Mouse (Mus musculus): ENCODE results near the gene Bhmt. TPM values are rescaled to one million over a fixed set of nuclear protein-coding genes. Genes with fewer than 3 reads are reported as not detected.

Gene Bhmt
- polyA plus RNA-seq, 1 experiment from 2014 or later = 5.7 TPM

GRCm38 (mm10) chr13:93580431-93580830 is 57.3 kb downstream of the Bhmt start:
- Histone ChIP-seq H3K9ac (ENCODE audit: low read length) (no peak overlapping the region), H3K4me3 (replicated peaks; ENCODE audit: low read length) (no peak overlapping the region), H3K27ac (ENCODE audit: low read length) (no peak overlapping the region), H3K4me1 (ENCODE audit: control insufficient read depth, insufficient read depth, low read length) (no peaks in the 10 kb centered on the region), H3K27me3 (ENCODE audit: control insufficient read depth, insufficient read depth, low read length) (no peaks in the 10 kb centered on the region), H3K4me2 (ENCODE audit: low read depth, low read length) (no peak overlapping the region), H3K9me3 (replicated peaks; ENCODE audit: control insufficient read depth, low read length) (no peaks in the 10 kb centered on the region), H3K36me3 (ENCODE audit: control insufficient read depth, insufficient read depth, low read length) (no peaks in the 10 kb centered on the region)
- WGBS = 88% methylated on average over 5 of the region's 5 CpGs
- no peak for ATAC-seq (ENCODE audit: insufficient read depth, low FRiP score)

- no peak overlapping the region for H3K4me3 ChIP-seq (replicated peaks; ENCODE audit: low read length)
- no peaks in the 10 kb centered on the region for H3K27me3 ChIP-seq (ENCODE audit: control insufficient read depth, insufficient read depth, low read length)
- no peak overlapping the region for H3K9ac ChIP-seq (ENCODE audit: low read length)
- no peak overlapping the region for H3K27ac ChIP-seq (ENCODE audit: low read length)
- ATAC-seq (ENCODE audit: insufficient read depth, low FRiP score) = no peak
- H3K4me1 ChIP-seq (ENCODE audit: control insufficient read depth, insufficient read depth, low read length) = no peaks in the 10 kb centered on the region
- no peaks in the 10 kb centered on the region for H3K36me3 ChIP-seq (ENCODE audit: control insufficient read depth, insufficient read depth, low read length)
- WGBS = 60% methylated on average over 4 of the region's 4 CpGs
- no peaks in the 10 kb centered on the region for H3K9me3 ChIP-seq (replicated peaks; ENCODE audit: control insufficient read depth, low read length)
- no peak overlapping the region for H3K4me2 ChIP-seq (ENCODE audit: low read depth, low read length)
These were observed 68.1 kb downstream of the Bhmt start for GRCm38 (mm10) chr13:93569676-93570075.

Other genes with a start within 250 kb of the Bhmt start
- 2.6 and 3.0 TPM in 2 replicates for gene Jmy, start 138.2 kb downstream of the Bhmt start, polyA plus RNA-seq (2015; fragmentation: Nextera tagmentation; extraction: Ambion mirVana)
- 1.5 and 1.8 TPM in 2 replicates for gene Bhmt2, start 36.3 kb upstream of the Bhmt start, polyA plus RNA-seq (2015; fragmentation: Nextera tagmentation; extraction: Ambion mirVana)
- 0.76 and 1.0 TPM in 2 replicates for gene Dmgdh, start 36.5 kb upstream of the Bhmt start, polyA plus RNA-seq (2015; fragmentation: Nextera tagmentation; extraction: Ambion mirVana)
- 12.7 and 14.4 TPM in 2 replicates for gene Arsb, start 133.7 kb upstream of the Bhmt start, polyA plus RNA-seq (2015; fragmentation: Nextera tagmentation; extraction: Ambion mirVana)

Data from stomach, embryonic 16.5 days (tissue).